Comparison of ENCODE assay signal across 35 mouse cellular contexts in the genomic region with DNA sequence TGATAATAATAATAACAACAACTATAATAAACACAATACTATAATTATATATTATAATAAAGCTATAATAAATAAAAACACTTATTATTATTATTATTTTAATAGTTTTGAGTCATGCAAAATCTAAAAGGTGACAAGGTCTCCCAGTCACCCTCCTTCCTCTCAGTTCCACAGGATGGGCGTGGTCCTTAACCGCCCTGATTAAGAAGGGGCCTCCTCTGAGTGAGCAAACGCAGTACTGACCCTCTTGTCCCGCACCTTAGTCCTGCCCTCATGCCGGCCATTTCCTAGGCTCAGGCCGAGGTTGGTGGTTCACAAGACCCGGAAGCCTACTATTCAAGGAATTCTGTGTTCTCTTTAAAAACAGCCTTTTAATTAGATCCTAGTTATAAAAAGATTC.
"Had no signal": no experiment of that assay in that cellular context is flagged by ENCODE, and none has a peak within 500 bp of the region (broad histone marks: within the 10 kb centered on the region; RNA-seq: fewer than 3 reads in every experiment).

No protein-coding gene starts in this region.

- H3K4me3 ChIP-seq: heart, embryonic 10.5 days; heart, embryonic 12.5 days; heart, embryonic 13.5 days; heart, embryonic 15.5 days; hindbrain, embryonic 10.5 days; hindbrain, embryonic 12.5 days; hindbrain, embryonic 13.5 days; hindbrain, embryonic 15.5 days; intestine, embryonic 15.5 days; kidney, embryonic 15.5 days; layer of hippocampus, adult 2 months had no signal

- H3K27ac ChIP-seq: heart, embryonic 10.5 days; heart, embryonic 13.5 days; heart, embryonic 15.5 days; hindbrain, embryonic 10.5 days; hindbrain, embryonic 12.5 days; hindbrain, embryonic 13.5 days; hindbrain, embryonic 14.5 days; hindbrain, embryonic 15.5 days; hindbrain, postnatal 0 days; intestine, embryonic 15.5 days; kidney, embryonic 15.5 days; kidney, postnatal 0 days; layer of hippocampus, adult 2 months had no signal

- H3K4me2 ChIP-seq: heart, embryonic 11.5 days; heart, embryonic 12.5 days; heart, embryonic 13.5 days; heart, embryonic 15.5 days; hindbrain, embryonic 12.5 days; hindbrain, embryonic 13.5 days; hindbrain, embryonic 14.5 days; hindbrain, embryonic 15.5 days; intestine, embryonic 15.5 days; kidney, embryonic 15.5 days had no signal

- H3K4me1 ChIP-seq: hindbrain, embryonic 12.5 days; kidney, embryonic 15.5 days had no signal

- H3K9ac ChIP-seq: heart, embryonic 12.5 days; heart, embryonic 13.5 days; heart, embryonic 15.5 days; hindbrain, embryonic 12.5 days; hindbrain, embryonic 13.5 days; hindbrain, embryonic 14.5 days; hindbrain, embryonic 15.5 days; intestine, embryonic 15.5 days; kidney, embryonic 15.5 days had no signal

- H3K36me3 ChIP-seq: heart, embryonic 10.5 days; heart, embryonic 12.5 days; heart, embryonic 13.5 days; heart, embryonic 15.5 days; hindbrain, embryonic 10.5 days; hindbrain, embryonic 12.5 days; hindbrain, embryonic 13.5 days; hindbrain, embryonic 15.5 days; intestine, embryonic 15.5 days; kidney, embryonic 15.5 days had no signal

- ATAC-seq: hindbrain, embryonic 16.5 days; hindbrain, postnatal 0 days; inflammation-experienced regulatory T-cells, adult 6 months; intestine, embryonic 15.5 days; intestine, embryonic 16.5 days; intestine, postnatal 0 days had no signal

- DNase-seq: heart, postnatal 10 days; heart, postnatal 14 days; heart, postnatal 36 days; heart, postnatal 4 days; kidney, adult 11 months; kidney, adult 18-20 months; kidney, adult 2 months; kidney, adult 8-10 months; kidney, adult 9 months; kidney, postnatal 10 days; kidney, postnatal 14 days; kidney, postnatal 25 days; kidney, postnatal 36 days; kidney, postnatal 4 days; layer of hippocampus, adult 9-11 months; layer of hippocampus, postnatal 36 days had no signal

- H3K9me3 ChIP-seq: heart, embryonic 10.5 days; heart, embryonic 12.5 days; heart, embryonic 13.5 days; heart, embryonic 15.5 days; hindbrain, embryonic 10.5 days; hindbrain, embryonic 12.5 days; hindbrain, embryonic 13.5 days; hindbrain, embryonic 15.5 days; intestine, embryonic 15.5 days; kidney, embryonic 15.5 days had no signal
